Mouse (Mus musculus): ENCODE data around the gene Dscaml1. TPM values are rescaled to one million over a fixed set of nuclear protein-coding genes. Genes with fewer than 3 reads are reported as not detected.

Gene Dscaml1
- polyA plus RNA-seq, 1 experiment: not detected

GRCm38 (mm10) chr9:45468235-45468634, 41.8 kb downstream of the Dscaml1 start:
- no peak for TF ChIP-seq GATA1 (IDR thresholded peaks at IDR 0.05; ENCODE audit: low read length)

DNA sequence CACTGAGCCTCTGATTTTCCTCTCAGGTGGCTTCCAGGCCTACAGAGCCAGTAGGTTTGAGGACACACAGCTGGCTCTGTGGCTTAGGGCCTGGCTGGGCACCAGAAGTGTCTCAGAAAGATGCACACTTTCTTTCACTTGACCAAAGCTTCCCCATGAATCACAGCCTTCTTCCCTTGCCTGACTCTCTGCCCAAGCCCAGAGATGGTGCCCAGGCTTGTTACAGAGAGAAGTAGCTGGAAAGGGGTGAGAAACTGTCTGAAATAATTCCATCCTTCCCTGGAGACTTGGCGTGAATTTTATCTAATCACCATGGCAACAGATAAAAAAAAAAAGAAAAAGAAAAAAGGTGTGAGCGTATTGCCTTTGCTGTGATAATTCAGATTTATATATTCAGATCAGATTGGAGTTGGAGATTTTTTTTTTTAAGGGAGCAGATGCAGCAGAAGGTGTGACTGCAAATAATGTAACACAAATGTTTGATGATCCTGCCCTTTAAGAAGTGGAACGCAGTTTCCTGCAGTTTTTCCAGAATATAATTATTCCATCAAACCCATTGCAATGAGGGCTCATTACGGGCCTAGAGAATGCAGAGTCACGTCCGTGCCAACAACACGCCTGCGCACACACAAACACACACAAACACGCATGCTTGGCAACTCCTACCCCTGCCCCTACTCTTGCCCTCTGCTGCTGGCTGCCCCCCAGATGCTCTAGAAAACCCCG, 44.5 kb downstream of the Dscaml1 start:
- no peak for TF ChIP-seq GATA1 (IDR thresholded peaks at IDR 0.05; ENCODE audit: low read length)

DNA sequence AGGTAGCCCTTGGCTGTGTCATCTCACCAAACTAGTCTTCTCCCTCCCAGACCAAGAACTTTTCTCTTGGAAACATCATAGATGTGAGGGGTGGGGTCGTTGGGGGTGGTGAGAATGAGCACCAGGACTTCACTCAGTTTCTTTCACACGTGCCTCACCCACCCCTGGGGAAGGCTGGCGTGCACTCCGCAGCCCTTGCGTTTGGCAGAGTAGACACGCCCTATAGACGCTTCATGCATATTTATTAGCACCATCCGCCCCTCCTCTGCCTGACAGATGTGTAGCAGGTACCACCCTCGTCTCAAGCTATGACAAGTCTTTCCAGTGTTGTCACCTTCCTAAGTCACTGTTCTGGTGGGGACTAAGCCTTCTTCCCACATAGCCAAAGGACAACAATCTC, 45.3 kb downstream of the Dscaml1 start:
- no peak for TF ChIP-seq GATA1 (IDR thresholded peaks at IDR 0.05; ENCODE audit: low read length)

DNA sequence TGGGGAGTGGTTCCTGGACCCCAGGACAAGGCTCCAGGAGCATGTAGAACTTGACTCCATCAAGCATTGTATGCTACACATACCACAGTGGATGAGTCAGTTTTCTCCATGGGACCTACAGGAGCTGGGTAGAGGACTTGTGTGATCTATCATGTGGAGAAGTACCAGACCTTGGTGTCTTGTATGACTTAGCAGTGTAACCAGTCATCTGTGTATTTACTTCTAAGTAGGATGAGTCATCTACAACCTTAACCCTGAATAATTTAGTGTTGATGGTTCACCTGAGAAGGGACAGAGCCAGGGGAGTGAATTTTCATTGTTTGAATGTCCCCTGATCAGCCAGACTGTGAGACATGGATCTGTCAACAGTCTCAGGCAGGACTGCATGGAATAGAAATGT, 48.4 kb downstream of the Dscaml1 start:
- no peak for TF ChIP-seq GATA1 (IDR thresholded peaks at IDR 0.05; ENCODE audit: low read length)

DNA sequence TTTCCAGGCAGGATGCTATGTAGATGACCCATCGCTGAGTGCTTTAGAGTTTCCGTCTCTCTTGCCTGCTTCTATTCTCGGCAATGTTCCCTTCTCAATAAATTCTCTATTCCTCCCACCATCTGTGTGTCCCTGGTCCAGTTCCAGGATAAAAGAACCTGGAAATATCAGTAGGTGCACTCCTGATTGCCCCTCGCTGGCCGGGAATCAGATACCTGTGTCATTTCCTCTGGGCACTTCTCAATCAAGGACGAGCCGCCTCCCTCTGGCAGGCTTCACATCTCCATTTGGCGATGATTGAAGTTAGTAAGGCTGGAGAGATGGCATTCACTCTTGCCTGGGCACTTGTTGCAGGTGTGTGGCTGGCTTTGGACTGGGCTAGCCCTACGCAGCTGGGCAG, 54.5 kb downstream of the Dscaml1 start:
- TF ChIP-seq GATA1 (IDR thresholded peaks at IDR 0.05; ENCODE audit: low read length): no peak

DNA sequence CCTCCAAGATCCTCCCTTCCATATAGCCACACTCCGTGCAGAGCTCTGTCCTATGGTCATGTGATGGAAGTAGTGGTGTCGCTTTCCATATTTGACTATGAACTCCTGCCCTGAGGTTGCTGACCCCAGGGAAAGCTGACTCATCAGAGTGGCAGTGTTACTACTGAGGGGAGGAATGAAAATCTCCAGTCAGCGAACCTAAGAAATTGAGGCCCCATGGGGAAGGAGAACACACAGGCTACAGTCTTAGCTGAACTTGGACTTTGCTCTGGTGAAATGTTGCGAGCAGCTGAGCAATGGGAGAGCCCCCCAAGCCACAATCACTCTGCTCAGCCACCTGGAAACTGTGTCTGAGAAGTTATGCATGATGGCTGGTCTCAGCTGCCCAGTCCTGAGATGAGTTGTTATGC, 60.2 kb downstream of the Dscaml1 start:
- no peak for TF ChIP-seq GATA1 (IDR thresholded peaks at IDR 0.05; ENCODE audit: low read length)

DNA sequence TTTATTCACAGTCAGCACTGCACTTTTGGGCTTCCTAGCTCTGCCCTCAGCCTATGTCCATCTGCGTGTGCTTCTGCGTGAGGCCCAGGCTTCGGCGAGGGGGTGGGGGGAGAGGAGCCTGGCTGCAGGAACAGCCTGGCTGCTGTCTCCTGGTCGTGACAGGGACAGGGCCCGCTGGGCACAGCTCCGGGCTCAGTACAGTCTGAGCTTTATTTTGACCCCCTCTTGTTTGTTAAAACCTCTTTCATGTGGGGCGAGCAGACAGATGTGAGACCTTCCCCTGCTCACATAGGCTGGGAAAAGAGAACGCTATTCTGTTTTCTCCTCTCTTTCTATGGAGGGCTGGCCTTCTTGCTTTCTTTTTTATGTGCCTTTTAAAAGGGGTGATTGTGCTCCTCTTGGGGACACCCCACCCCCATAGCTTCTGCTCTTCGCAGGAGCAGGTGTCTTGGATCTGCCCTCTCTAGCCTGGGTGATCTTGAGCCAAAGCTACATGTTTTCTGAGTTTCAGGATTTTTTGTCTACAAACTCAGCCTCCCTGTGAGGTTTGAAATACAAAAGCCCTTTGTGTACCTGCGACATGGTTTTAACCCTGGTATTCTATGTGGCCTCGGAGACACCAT, 60.9 kb downstream of the Dscaml1 start:
- TF ChIP-seq GATA1 (IDR thresholded peaks at IDR 0.05; ENCODE audit: low read length): no peak

DNA sequence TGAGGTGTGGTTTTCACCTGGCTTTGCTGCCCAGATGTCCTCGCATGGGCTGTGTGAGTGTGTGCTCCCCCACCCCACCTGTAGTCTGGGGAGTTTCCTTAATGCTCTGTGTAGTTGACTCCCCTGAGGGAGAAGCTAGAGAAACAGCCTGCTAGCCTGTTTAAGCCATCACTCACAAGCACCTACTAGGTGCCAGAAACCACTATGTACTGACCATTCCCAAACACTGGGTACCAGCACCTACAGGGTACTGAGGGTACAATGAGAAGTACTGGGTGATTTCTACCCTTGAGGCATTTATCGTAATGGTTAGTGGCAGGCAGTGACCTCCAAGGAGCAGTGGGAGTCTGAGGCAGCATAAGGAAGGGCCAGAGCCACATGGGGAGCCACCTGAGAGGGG, 64.5 kb downstream of the Dscaml1 start:
- TF ChIP-seq GATA1 (IDR thresholded peaks at IDR 0.05; ENCODE audit: low read length): no peak

- no peak for TF ChIP-seq GATA1 (IDR thresholded peaks at IDR 0.05; ENCODE audit: low read length)
Observed at GRCm38 (mm10) chr9:45494889-45495288, 68.5 kb downstream of the Dscaml1 start.

- TF ChIP-seq GATA1 (IDR thresholded peaks at IDR 0.05; ENCODE audit: low read length): no peak
Observed at GRCm38 (mm10) chr9:45496340-45496739, 69.9 kb downstream of the Dscaml1 start.

DNA sequence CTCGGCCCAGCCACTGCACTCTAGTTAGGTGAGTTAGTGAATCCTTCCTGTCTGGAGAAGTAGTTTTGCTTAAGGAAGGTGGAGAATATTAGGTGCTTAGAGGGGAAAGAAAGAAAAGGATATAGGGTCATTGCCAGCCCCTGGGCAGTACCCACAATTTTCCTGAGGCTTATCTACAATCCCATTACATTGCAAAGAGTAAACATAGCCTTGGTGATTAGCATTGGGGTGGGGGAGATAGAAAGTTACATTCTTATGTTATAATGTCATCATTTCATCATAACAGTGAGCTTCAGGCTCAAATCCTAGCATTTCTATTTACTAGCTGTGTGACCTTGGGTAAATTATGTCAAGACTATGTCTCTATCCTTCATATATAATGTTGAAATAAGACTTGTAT, 70.5 kb downstream of the Dscaml1 start:
- TF ChIP-seq GATA1 (IDR thresholded peaks at IDR 0.05; ENCODE audit: low read length): no peak

GRCm38 (mm10) chr9:45499267-45499666, 72.8 kb downstream of the Dscaml1 start:
- TF ChIP-seq GATA1 (IDR thresholded peaks at IDR 0.05; ENCODE audit: low read length): no peak

- no peak for TF ChIP-seq GATA1 (IDR thresholded peaks at IDR 0.05; ENCODE audit: low read length)
Observed at GRCm38 (mm10) chr9:45500071-45500595, 73.7 kb downstream of the Dscaml1 start.

DNA sequence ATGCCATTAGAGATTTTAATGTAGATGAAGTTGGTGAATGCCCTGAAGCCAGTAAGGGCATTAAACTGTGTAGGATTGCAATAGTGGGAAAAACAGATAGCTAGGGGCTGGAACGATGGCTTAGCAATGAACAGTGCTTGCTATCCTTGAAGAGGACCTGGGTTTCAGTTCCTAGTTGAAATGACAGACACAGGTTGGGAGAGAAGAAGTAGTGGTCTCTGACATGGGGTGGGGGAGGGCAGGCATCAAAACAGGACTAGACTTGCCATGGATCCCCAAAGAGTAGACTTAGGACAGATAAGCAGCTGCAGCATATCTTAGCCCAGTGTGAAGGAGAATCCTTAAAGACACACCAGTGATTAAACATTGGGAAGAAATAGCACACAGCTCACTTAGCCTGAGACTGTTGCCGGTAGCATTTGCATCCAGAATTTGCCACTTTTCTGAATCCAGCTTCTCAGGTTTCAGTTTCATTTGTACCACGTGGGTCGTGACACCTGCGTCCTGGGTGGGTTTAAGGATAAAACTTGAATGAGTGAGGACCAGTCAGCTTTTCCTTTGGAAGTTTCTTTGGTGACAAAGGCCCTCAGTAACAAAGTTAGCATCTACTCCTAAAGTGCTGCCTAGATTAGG, 75.0 kb downstream of the Dscaml1 start:
- TF ChIP-seq GATA1 (IDR thresholded peaks at IDR 0.05; ENCODE audit: low read length): no peak

- TF ChIP-seq GATA1 (IDR thresholded peaks at IDR 0.05; ENCODE audit: low read length): no peak
Observed at GRCm38 (mm10) chr9:45501963-45502641, 75.7 kb downstream of the Dscaml1 start.

GRCm38 (mm10) chr9:45504977-45505376, 78.5 kb downstream of the Dscaml1 start:
- TF ChIP-seq GATA1 (IDR thresholded peaks at IDR 0.05; ENCODE audit: low read length): no peak
